Mouse (Mus musculus) midbrain, embryonic 16.5 days (tissue): ENCODE data around the gene Vps37d. TPM values are rescaled to one million over a fixed set of nuclear protein-coding genes. Genes with fewer than 3 reads are reported as not detected.
A peak's percentile ranks its signal among the peaks of the same experiment; 100 is the strongest.

Experiments used
- ATAC-seq: fragments of 200-750 bp; cut with Nextera tagmentation; 2 replicates; pipeline ENCODE4 v1.8.0; 2017; ENCODE audit warnings: moderate TSS enrichment
- H3K27ac ChIP-seq: fragments of 300-500 bp; sonication (generic); 2 replicates; pipeline ENCODE4 v1.5.1; 2014; ENCODE audit warnings: mild to moderate bottlenecking, low read length, mixed read lengths
- H3K27me3 ChIP-seq: fragments of 300-500 bp; sonication (generic); 2 replicates; pipeline ENCODE4 v1.6.1; 2014; ENCODE audit warnings: low read depth, low read length, mixed read lengths; ENCODE audit not compliant: control insufficient read depth, insufficient read depth
- H3K36me3 ChIP-seq: fragments of 300-500 bp; sonication (generic); 2 replicates; pipeline ENCODE4 v1.6.1; 2014; ENCODE audit warnings: mild to moderate bottlenecking, low read length, moderate library complexity, mixed read lengths; ENCODE audit not compliant: control insufficient read depth, insufficient read depth
- H3K4me1 ChIP-seq: fragments of 300-500 bp; sonication (generic); 2 replicates; pipeline ENCODE4 v1.6.1; 2014; ENCODE audit warnings: mild to moderate bottlenecking, low read length, mixed read lengths; ENCODE audit not compliant: control insufficient read depth, insufficient read depth
- H3K4me2 ChIP-seq: fragments of 300-500 bp; sonication (generic); 2 replicates; pipeline ENCODE4 v1.6.1; 2014; ENCODE audit warnings: mild to moderate bottlenecking, low read length, mixed read lengths
- H3K4me3 ChIP-seq: fragments of 300-500 bp; sonication (generic); 2 replicates; pipeline ENCODE4 v1.5.1; 2014; ENCODE audit warnings: low read depth, mild to moderate bottlenecking, low read length, moderate library complexity, mixed read lengths
- H3K9ac ChIP-seq: fragments of 300-500 bp; sonication (generic); 2 replicates; pipeline ENCODE4 v1.6.1; 2014; ENCODE audit warnings: low read depth, low read length, mixed read lengths
- H3K9me3 ChIP-seq: fragments of 300-500 bp; sonication (generic); replicated peaks from 2 replicates; pipeline ENCODE4 v1.6.1; 2014; ENCODE audit warnings: mild to moderate bottlenecking, low read length, mixed read lengths; ENCODE audit not compliant: control insufficient read depth, poor library complexity, severe bottlenecking
- WGBS: fragments of 180-500 bp; shearing (Covaris S2); extraction: QIAGEN DNeasy Blood & Tissue Kit; methylation state at CpG from one replicate; pipeline ENCODE4 v1.1.7; 2014; 5-methylcytosine and 5-hydroxymethylcytosine counted together
- polyA plus RNA-seq: library from polyadenylated mRNA; unstranded; fragments of >200 nt; fragmentation: Nextera tagmentation; extraction: Ambion mirVana; gene quantifications from 2 replicates; pipeline ENCODE4 v1.2.1, GENCODE M21; 2015

Gene Vps37d
- polyA plus RNA-seq, 1 experiment from 2014 or later, result 33.6 TPM

- WGBS, result 81% methylated on average over 11 of the region's 11 CpGs
- no peak overlapping the region for H3K27ac ChIP-seq
- ATAC-seq, result no peak
- no peaks in the 10 kb centered on the region for H3K9me3 ChIP-seq
- peak overlapping the region; percentile 75; the same call in 1 of the 2 replicates for H3K4me3 ChIP-seq
- no peaks in the 10 kb centered on the region for H3K27me3 ChIP-seq
- no peaks in the 10 kb centered on the region for H3K36me3 ChIP-seq
- H3K4me1 ChIP-seq, result peaks cover 24% of the 10 kb centered on the region
- H3K4me2 ChIP-seq, result peak overlapping the region; percentile 89
- no peak overlapping the region for H3K9ac ChIP-seq
Measured at GRCm38 (mm10) chr5:135024665-135025224, 53.3 kb downstream of the Vps37d start.

- Histone ChIP-seq H3K27ac (peak within 1 kb of the TSS; percentile 47), H3K27me3 (no peaks in the 10 kb centered on the region), H3K4me3 (peak within 1 kb of the TSS; percentile 75), H3K9ac (peak within 1 kb of the TSS; percentile 83), H3K4me1 (peaks cover 20% of the 10 kb centered on the region), H3K4me2 (peak within 1 kb of the TSS; percentile 89), H3K9me3 (no peaks in the 10 kb centered on the region), H3K36me3 (no peaks in the 10 kb centered on the region)
- ATAC-seq, result peak; percentile 94
- under 1% methylated on average over 61 of the region's 61 CpGs for WGBS
Measured at GRCm38 (mm10) chr5:135023344-135024173, 54.5 kb downstream of the Vps37d start, which contains the start of gene Stx1a. TSS of gene Stx1a (plus strand) at chr5:135023482.

Other genes with a start within 250 kb of the Vps37d start
- not detected in 2 replicates for gene Tmem270, start 171.5 kb downstream of the Vps37d start, polyA plus RNA-seq
- gene Cldn13, start 162.7 kb downstream of the Vps37d start, polyA plus RNA-seq, result not detected in 2 replicates
- gene Mettl27, start 145.9 kb downstream of the Vps37d start, polyA plus RNA-seq, result 6.4 and 6.6 TPM in 2 replicates
- gene Cldn4, start 131.3 kb downstream of the Vps37d start, polyA plus RNA-seq, result not detected in 2 replicates
- 2.2 and 2.6 TPM in 2 replicates for gene Cldn3, start 92.1 kb downstream of the Vps37d start, polyA plus RNA-seq
- 76.5 and 81.5 TPM in 2 replicates for gene Abhd11, start 69.1 kb downstream of the Vps37d start, polyA plus RNA-seq
- gene Stx1a, start 54.8 kb downstream of the Vps37d start, polyA plus RNA-seq, result 162 and 195 TPM in 2 replicates
- 48.8 and 49.6 TPM in 2 replicates for gene Dnajc30, start 14.1 kb downstream of the Vps37d start, polyA plus RNA-seq
- 74.4 and 76.9 TPM in 2 replicates for gene Bud23, start 13.3 kb downstream of the Vps37d start, polyA plus RNA-seq
- 0.87 and 1.0 TPM in 2 replicates for gene Mlxipl, start 11.6 kb upstream of the Vps37d start, polyA plus RNA-seq
- gene Tbl2, start 71.4 kb upstream of the Vps37d start, polyA plus RNA-seq, result 12.9 and 14.5 TPM in 2 replicates
- gene Bcl7b, start 90.0 kb upstream of the Vps37d start, polyA plus RNA-seq, result 40.4 TPM in 2 replicates
- gene Baz1b, start 109.0 kb upstream of the Vps37d start, polyA plus RNA-seq, result 19.5 and 26.8 TPM in 2 replicates
- 13.5 and 13.7 TPM in 2 replicates for gene Fzd9, start 173.0 kb upstream of the Vps37d start, polyA plus RNA-seq